Mouse (Mus musculus): ENCODE results near the gene Plpp7. TPM values are rescaled to one million over a fixed set of nuclear protein-coding genes. Genes with fewer than 3 reads are reported as not detected.

The Plpp7 gene
- not detected in 2 replicates for polyA plus RNA-seq (2011; ENCODE audit: insufficient read depth, insufficient read length, low replicate concordance, missing spikeins)

DNA sequence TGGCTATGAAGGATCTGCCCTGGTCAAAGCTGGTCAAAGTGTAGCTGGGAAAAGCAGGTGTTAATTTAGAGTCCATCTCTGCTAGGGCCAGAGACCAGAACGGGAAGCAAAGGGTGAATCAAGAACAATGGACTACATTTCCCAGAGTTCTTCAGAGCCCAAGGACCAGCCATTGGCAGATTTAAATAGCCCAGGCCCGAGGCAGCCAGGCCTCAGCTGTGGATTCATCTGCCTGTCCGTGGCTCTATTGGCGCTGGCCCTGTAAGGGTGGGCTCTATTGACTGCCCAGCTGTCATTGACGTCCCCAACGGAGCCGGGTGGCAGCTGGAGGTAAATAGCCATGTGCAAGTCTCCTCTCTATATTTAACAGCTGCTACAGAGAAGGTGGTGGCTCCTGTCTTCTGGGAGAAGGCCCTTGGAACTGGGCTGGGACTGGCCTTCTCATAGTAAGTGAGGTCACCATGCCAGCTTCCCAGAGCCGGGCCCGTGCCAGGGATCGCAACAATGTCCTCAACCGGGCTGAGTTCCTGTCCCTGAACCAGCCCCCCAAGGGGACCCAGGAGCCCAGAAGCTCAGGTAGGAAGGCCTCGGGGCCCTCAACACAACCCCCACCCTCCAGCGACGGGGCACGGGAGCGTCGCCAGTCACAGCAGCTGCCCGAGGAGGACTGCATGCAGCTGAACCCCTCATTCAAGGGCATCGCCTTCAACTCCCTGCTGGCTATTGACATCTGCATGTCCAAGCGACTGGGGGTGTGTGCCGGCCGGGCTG lies at the start of gene Plpp7:
Plpp7 (plus strand) TSS at position 178 of the 771 bp plus-strand sequence.
- Histone ChIP-seq H3K4me1 (ENCODE audit: control insufficient read depth, insufficient read depth, low read length) (no peaks in the 10 kb centered on the region), H3K4me3 (replicated peaks; ENCODE audit: control insufficient read depth, low read depth, low read length) (no peak within 1 kb of the TSS), H3K27ac (ENCODE audit: control insufficient read depth, insufficient read depth, low read depth, low read length, poor library complexity) (no peak within 1 kb of the TSS)
- WGBS, result 53% methylated on average over 22 of the region's 22 CpGs
- TF ChIP-seq CTCF (IDR thresholded peaks at IDR 0.05; ENCODE audit: control insufficient read depth, insufficient read depth, low read length) (no peak), POLR2A (IDR thresholded peaks at IDR 0.05; ENCODE audit: borderline replicate concordance, control insufficient read depth, low read depth, low read length) (no peak)

DNA sequence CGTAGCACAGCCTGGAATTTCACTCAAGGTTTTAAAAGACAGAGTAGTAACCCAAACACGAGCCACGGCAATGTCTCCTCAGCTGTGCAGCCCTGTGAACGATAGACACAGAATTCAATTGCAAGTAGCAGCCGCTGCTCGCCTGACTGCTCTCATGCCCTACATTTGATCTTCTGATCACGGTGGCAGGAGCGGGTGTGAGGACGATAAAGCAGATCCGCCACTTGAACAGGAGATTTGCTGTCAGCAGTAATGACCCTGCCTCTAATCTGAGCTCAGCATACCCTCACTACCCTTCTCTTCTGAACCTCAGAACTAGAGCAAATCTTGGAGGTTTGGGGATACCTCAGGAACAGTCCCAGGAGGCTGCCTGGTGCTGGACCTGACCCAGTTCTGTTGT lies 49.3 kb upstream of the Plpp7 start:
- TF ChIP-seq CTCF (IDR thresholded peaks at IDR 0.05; ENCODE audit: control insufficient read depth, insufficient read depth, low read length) (no peak), POLR2A (IDR thresholded peaks at IDR 0.05; ENCODE audit: borderline replicate concordance, control insufficient read depth, low read depth, low read length) (no peak)
- Histone ChIP-seq H3K27ac (ENCODE audit: control insufficient read depth, insufficient read depth, low read depth, low read length, poor library complexity) (no peak overlapping the region), H3K4me3 (replicated peaks; ENCODE audit: control insufficient read depth, low read depth, low read length) (no peak overlapping the region), H3K4me1 (ENCODE audit: control insufficient read depth, insufficient read depth, low read length) (no peaks in the 10 kb centered on the region)
- WGBS, result 85% methylated on average over 10 of the region's 10 CpGs

DNA sequence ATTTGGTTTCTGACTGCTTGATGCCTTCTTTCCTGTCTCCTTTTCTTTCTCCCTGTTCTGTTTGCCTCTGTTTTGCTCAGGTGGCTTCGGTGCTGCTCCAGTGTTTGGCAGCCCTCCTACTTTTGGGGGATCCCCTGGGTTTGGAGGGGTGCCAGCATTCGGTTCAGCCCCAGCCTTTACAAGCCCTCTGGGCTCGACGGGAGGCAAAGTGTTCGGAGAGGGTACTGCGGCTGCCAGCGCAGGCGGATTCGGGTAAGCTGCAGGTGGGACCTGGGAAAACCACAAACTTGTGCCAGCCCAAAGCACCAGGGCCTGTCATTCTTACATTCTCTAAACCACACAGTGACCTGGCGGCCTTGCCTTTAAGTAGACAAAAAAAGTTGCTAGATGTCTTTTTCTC lies 48.0 kb upstream of the Plpp7 start:
- no peaks in the 10 kb centered on the region for H3K4me1 ChIP-seq (ENCODE audit: control insufficient read depth, insufficient read depth, low read length)
- WGBS, result 43% methylated on average over 10 of the region's 10 CpGs
- TF ChIP-seq POLR2A (IDR thresholded peaks at IDR 0.05; ENCODE audit: borderline replicate concordance, control insufficient read depth, low read depth, low read length) (no peak), CTCF (IDR thresholded peaks at IDR 0.05; ENCODE audit: control insufficient read depth, insufficient read depth, low read length) (no peak)
- H3K4me3 ChIP-seq (replicated peaks; ENCODE audit: control insufficient read depth, low read depth, low read length), result no peak overlapping the region
- 0 out of 2 replicates have a peak overlapping the region, but pooled peaks have one; percentile 7 for H3K27ac ChIP-seq (ENCODE audit: control insufficient read depth, insufficient read depth, low read depth, low read length, poor library complexity)

DNA sequence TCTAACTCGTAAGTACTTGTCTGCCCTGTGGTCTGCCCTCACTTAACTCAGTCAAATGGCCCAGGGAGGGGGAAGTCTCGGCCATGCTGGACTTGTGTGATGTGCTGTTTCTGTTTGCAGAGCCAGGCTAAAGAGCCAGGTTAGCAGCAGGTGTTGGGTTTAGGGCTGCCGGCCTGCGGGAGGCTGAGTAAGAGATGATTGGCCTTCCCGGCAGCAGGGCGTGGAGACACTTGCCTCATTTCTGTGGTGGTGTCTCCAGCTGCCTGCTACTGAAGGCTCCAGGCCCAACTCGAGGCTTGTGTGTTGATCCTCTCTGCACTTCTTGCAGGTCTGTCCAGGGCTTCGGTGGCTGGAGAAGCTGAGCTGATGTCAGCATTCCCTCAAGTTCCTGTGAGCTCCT lies 43.5 kb upstream of the Plpp7 start:
- H3K4me3 ChIP-seq (replicated peaks; ENCODE audit: control insufficient read depth, low read depth, low read length), result no peak overlapping the region
- 82% methylated on average over 8 of the region's 8 CpGs for WGBS
- no peak overlapping the region for H3K27ac ChIP-seq (ENCODE audit: control insufficient read depth, insufficient read depth, low read depth, low read length, poor library complexity)
- H3K4me1 ChIP-seq (ENCODE audit: control insufficient read depth, insufficient read depth, low read length), result peaks cover 1% of the 10 kb centered on the region; the same call in 1 of the 2 replicates
- TF ChIP-seq POLR2A (IDR thresholded peaks at IDR 0.05; ENCODE audit: borderline replicate concordance, control insufficient read depth, low read depth, low read length) (no peak), CTCF (IDR thresholded peaks at IDR 0.05; ENCODE audit: control insufficient read depth, insufficient read depth, low read length) (no peak)

DNA sequence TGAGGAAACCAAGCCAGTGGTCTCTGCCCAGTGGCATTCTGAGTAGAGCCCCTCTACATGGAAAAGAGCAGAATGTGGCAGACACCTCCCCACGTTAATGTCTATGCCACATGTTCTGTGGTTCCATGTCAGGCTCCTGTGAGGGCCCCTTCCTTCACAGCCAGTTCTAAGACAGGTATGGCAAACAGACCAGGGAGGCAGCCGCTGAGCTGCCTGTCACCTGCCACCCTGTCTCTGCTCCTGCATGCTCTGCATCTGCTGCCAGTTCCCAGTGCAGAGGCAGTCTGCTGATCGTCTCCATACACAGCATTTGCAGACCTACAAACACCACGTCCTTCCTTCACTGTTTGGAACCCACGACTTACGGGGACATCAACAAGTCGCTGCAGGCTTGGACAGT lies 42.9 kb upstream of the Plpp7 start:
- 93% methylated on average over 7 of the region's 7 CpGs for WGBS
- H3K4me3 ChIP-seq (replicated peaks; ENCODE audit: control insufficient read depth, low read depth, low read length), result no peak overlapping the region
- peaks cover 3% of the 10 kb centered on the region; the same call in 1 of the 2 replicates for H3K4me1 ChIP-seq (ENCODE audit: control insufficient read depth, insufficient read depth, low read length)
- TF ChIP-seq CTCF (IDR thresholded peaks at IDR 0.05; ENCODE audit: control insufficient read depth, insufficient read depth, low read length) (no peak), POLR2A (IDR thresholded peaks at IDR 0.05; ENCODE audit: borderline replicate concordance, control insufficient read depth, low read depth, low read length) (no peak)
- H3K27ac ChIP-seq (ENCODE audit: control insufficient read depth, insufficient read depth, low read depth, low read length, poor library complexity), result no peak overlapping the region

DNA sequence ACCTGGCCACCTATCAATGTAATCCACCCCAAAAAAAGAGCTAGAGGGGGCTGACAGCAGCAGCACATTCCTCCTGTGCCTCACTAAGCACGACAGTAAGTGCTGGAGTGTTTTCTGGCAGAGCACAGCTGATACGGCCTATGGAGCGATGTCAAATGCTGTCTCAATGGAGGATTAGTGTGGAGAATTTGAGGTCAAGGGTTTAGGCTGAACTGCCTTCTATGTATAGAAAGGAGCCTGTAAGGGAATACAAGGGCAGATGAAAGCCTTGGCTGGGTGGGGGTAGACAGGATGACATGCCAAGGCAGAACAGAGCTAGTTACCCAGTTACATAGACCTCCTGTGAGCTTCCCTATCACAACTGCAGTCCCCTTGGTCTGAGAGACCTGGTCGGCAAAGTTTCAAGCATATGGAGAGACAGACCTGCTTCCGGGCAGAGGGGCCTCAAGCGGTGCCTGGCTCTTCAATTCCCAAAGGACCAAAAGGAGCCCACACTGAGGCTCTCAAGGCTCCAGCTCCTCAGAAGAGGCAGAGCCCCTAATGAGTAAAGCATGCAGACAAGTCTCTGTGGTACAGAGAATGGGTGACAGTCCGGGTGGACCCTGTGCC lies 39.9 kb upstream of the Plpp7 start:
- TF ChIP-seq CTCF (IDR thresholded peaks at IDR 0.05; ENCODE audit: control insufficient read depth, insufficient read depth, low read length) (no peak), POLR2A (IDR thresholded peaks at IDR 0.05; ENCODE audit: borderline replicate concordance, control insufficient read depth, low read depth, low read length) (no peak)
- peaks cover 4% of the 10 kb centered on the region; the same call in 1 of the 2 replicates for H3K4me1 ChIP-seq (ENCODE audit: control insufficient read depth, insufficient read depth, low read length)
- no peak overlapping the region for H3K27ac ChIP-seq (ENCODE audit: control insufficient read depth, insufficient read depth, low read depth, low read length, poor library complexity)
- no peak overlapping the region for H3K4me3 ChIP-seq (replicated peaks; ENCODE audit: control insufficient read depth, low read depth, low read length)
- 77% methylated on average over 7 of the region's 7 CpGs for WGBS

DNA sequence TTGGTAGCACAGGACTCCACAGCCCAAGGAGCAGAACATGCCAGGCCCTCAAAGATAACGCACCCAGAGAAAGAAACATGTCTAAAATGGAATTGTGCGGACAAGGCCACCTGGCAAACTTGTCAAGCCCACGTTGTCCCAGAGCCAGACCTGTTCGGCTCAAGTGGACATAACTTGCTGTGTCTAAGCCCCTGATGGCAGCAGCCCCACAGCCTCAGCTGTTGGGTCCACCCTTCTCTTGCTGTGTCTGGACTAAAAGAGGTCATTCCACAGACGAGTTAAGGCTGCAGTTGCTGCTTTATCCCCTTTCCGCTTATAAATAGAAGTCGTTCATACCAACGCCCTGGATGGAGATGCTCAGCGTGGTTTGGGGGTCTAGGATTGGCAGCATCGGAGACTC lies 38.8 kb upstream of the Plpp7 start:
- Histone ChIP-seq H3K4me1 (ENCODE audit: control insufficient read depth, insufficient read depth, low read length) (peaks cover 8% of the 10 kb centered on the region), H3K4me3 (replicated peaks; ENCODE audit: control insufficient read depth, low read depth, low read length) (no peak overlapping the region), H3K27ac (ENCODE audit: control insufficient read depth, insufficient read depth, low read depth, low read length, poor library complexity) (no peak overlapping the region; the same call in 1 of the 2 replicates)
- TF ChIP-seq POLR2A (IDR thresholded peaks at IDR 0.05; ENCODE audit: borderline replicate concordance, control insufficient read depth, low read depth, low read length) (no peak), CTCF (IDR thresholded peaks at IDR 0.05; ENCODE audit: control insufficient read depth, insufficient read depth, low read length) (no peak)
- WGBS, result 86% methylated on average over 10 of the region's 10 CpGs

DNA sequence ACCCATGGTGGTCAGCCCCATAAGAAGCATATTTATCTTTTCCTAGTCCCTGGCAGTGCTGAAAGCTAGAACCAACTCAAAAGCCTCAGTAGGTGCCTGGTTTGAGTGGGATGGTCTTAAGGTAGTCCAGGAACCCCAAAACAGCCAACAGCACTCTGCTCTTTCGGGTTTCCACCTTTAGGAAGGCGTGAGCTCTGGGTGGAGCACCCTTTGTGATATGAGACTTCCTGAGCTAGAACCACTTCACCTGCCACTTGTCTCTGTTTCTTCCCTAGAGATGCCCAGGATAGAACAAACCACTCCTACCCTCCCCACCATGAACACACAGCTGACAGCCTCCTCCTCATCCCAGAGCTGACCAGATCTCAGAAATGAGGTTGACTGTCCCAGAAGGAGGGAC lies 38.0 kb upstream of the Plpp7 start:
- TF ChIP-seq POLR2A (IDR thresholded peaks at IDR 0.05; ENCODE audit: borderline replicate concordance, control insufficient read depth, low read depth, low read length) (no peak), CTCF (IDR thresholded peaks at IDR 0.05; ENCODE audit: control insufficient read depth, insufficient read depth, low read length) (no peak)
- peaks cover 8% of the 10 kb centered on the region for H3K4me1 ChIP-seq (ENCODE audit: control insufficient read depth, insufficient read depth, low read length)
- no peak overlapping the region for H3K4me3 ChIP-seq (replicated peaks; ENCODE audit: control insufficient read depth, low read depth, low read length)
- H3K27ac ChIP-seq (ENCODE audit: control insufficient read depth, insufficient read depth, low read depth, low read length, poor library complexity), result peak overlapping the region; percentile 9; the same call in 1 of the 2 replicates
- WGBS, result 43% methylated on average over 2 of the region's 2 CpGs

All from bone marrow, adult 2 months (tissue).